Mouse (Mus musculus) erythroblast, embryonic 14.5 days (primary cell): ENCODE measurements at regions not wholly inside any gene's neighbourhood (a gene's known extent, or its start where the extent isn't known, plus 50 kb on each side); places are given as distances from the start of the nearest gene placed in this dataset.

ENCODE experiments used
- GATA1 ChIP-seq: IDR thresholded peaks from 2 replicates; pipeline ENCODE4 v1.6.1; 2012; ENCODE audit warnings: low read length, inconsistent platforms, mixed read lengths
- TAL1 ChIP-seq: IDR thresholded peaks from 3 replicates; pipeline ENCODE4 v1.6.1; 2012; ENCODE audit warnings: low read length, inconsistent platforms, mixed read lengths

DNA sequence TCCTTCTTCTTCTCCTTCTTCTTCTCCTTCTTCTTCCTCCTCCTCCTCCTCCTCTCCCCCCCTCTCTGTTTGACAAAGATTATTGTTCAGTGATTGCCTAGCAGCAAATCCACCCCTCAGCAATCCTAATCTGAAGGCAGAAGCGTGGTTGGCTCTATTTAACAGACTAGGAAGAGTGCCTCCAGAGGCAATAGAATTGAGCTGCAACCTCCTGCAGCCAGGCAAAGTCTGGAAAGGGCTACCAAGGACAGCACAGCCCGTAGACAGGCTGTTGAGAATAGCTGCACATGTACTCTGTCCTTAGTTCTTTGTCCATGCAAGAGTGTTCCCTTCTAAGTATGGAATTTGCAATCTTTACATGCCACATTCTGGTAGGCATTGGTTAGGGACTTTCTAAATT lies 78.5 kb upstream of the Trib2 start:
- TF ChIP-seq TAL1 = no peak
- TF ChIP-seq GATA1 = no peak
